Mouse (Mus musculus) testis, adult 2 months (tissue): ENCODE data around the gene Sun2. TPM values are rescaled to one million over a fixed set of nuclear protein-coding genes. Genes with fewer than 3 reads are reported as not detected.

Source experiments
- H3K27ac ChIP-seq: fragments of 200-500 bp; 2 replicates; pipeline ENCODE4 v1.5.1; 2012; ENCODE audit warnings: low read depth, low read length; ENCODE audit not compliant: control insufficient read depth, insufficient read depth
- H3K27me3 ChIP-seq: fragments of 200-500 bp; 2 replicates; pipeline ENCODE4 v1.6.1; 2012; ENCODE audit warnings: mild to moderate bottlenecking, low read length, moderate library complexity; ENCODE audit not compliant: control insufficient read depth, insufficient read depth
- H3K36me3 ChIP-seq: fragments of 200-500 bp; 2 replicates; pipeline ENCODE4 v1.6.1; 2012; ENCODE audit warnings: mild to moderate bottlenecking, low read length; ENCODE audit not compliant: control insufficient read depth, insufficient read depth
- H3K4me1 ChIP-seq: fragments of 200-500 bp; 2 replicates; pipeline ENCODE4 v1.6.1; 2012; ENCODE audit warnings: low read length; ENCODE audit not compliant: control insufficient read depth, insufficient read depth
- H3K4me3 ChIP-seq: fragments of 200-500 bp; 2 replicates; pipeline ENCODE4 v1.5.1; 2012; ENCODE audit warnings: low read depth, mild to moderate bottlenecking, low read length, moderate library complexity, mixed read lengths; ENCODE audit not compliant: control insufficient read depth
- CTCF ChIP-seq: fragments of 200-500 bp; IDR thresholded peaks from 2 replicates; pipeline ENCODE4 v1.5.1; 2012; ENCODE audit warnings: low read depth, mild to moderate bottlenecking, inconsistent platforms, low read length, moderate library complexity; ENCODE audit not compliant: control insufficient read depth, insufficient read depth, insufficient replicate concordance
- POLR2A ChIP-seq: fragments of 200-500 bp; IDR thresholded peaks from 2 replicates; pipeline ENCODE4 v1.6.1; 2012; ENCODE audit warnings: low read depth, mild to moderate bottlenecking, inconsistent platforms, low read length, moderate library complexity; ENCODE audit not compliant: control insufficient read depth
- polyA plus RNA-seq: library from polyadenylated mRNA; depleted of rRNA; stranded (reverse); fragments of >200 nt; gene quantifications from 2 replicates; pipeline ENCODE4 v1.2.3, GENCODE M21; 2012; rRNA removed

Sun2 gene
- polyA plus RNA-seq, 1 experiment = 19.5 TPM

- no peaks in the 10 kb centered on the region; the same call in 1 of the 2 replicates for H3K36me3 ChIP-seq
- TF ChIP-seq CTCF (no peak), POLR2A (no peak)
- H3K27ac ChIP-seq = no peak overlapping the region
- no peaks in the 10 kb centered on the region for H3K27me3 ChIP-seq
- peaks cover 2% of the 10 kb centered on the region; the same call in 1 of the 2 replicates for H3K4me1 ChIP-seq
- H3K4me3 ChIP-seq = no peak overlapping the region
Measured at GRCm38 (mm10) chr15:79677936-79678335, 64.4 kb downstream of the Sun2 start.

Other genes with a start within 250 kb of the Sun2 start
- gene Kcnj4, start 237.3 kb downstream of the Sun2 start, polyA plus RNA-seq = 0.58 and 0.78 TPM in 2 replicates
- gene Kdelr3, start 226.1 kb downstream of the Sun2 start, polyA plus RNA-seq = 2.3 and 3.6 TPM in 2 replicates
- 159 and 193 TPM in 2 replicates for gene Ddx17, start 195.8 kb downstream of the Sun2 start, polyA plus RNA-seq
- gene Dmc1, start 137.4 kb downstream of the Sun2 start, polyA plus RNA-seq = 7.0 and 8.6 TPM in 2 replicates
- 20.0 and 20.4 TPM in 2 replicates for gene Fam227a, start 83.6 kb downstream of the Sun2 start, polyA plus RNA-seq
- gene Cby1, start 83.3 kb downstream of the Sun2 start, polyA plus RNA-seq = 57.1 and 58.1 TPM in 2 replicates
- gene Tomm22, start 71.7 kb downstream of the Sun2 start, polyA plus RNA-seq = 301 and 361 TPM in 2 replicates
- gene Josd1, start 54.6 kb downstream of the Sun2 start, polyA plus RNA-seq = 22.6 and 24.9 TPM in 2 replicates
- 38.8 and 42.7 TPM in 2 replicates for gene Gtpbp1, start 51.7 kb downstream of the Sun2 start, polyA plus RNA-seq
- 187 and 198 TPM in 2 replicates for gene Dnal4, start 35.3 kb upstream of the Sun2 start, polyA plus RNA-seq
- gene Nptxr, start 62.2 kb upstream of the Sun2 start, polyA plus RNA-seq = 36.6 and 46.5 TPM in 2 replicates
- 0.10 TPM in 1 of 2 replicates, not detected in the other for gene Npcd, start 91.7 kb upstream of the Sun2 start, polyA plus RNA-seq
- gene Cbx6, start 92.2 kb upstream of the Sun2 start, polyA plus RNA-seq = 4.6 and 6.6 TPM in 2 replicates
- gene Apobec3, start 149.1 kb upstream of the Sun2 start, polyA plus RNA-seq = 10.8 and 11.1 TPM in 2 replicates
- gene Cbx7, start 228.6 kb upstream of the Sun2 start, polyA plus RNA-seq = 44.0 and 47.8 TPM in 2 replicates